Mouse (Mus musculus) erythroid progenitor cell, adult 5-6 weeks (primary cell): ENCODE results near the gene Abcb8. TPM values are rescaled to one million over a fixed set of nuclear protein-coding genes. Genes with fewer than 3 reads are reported as not detected.

Experiments used
- ATAC-seq: replicated peaks from 2 replicates; pipeline ENCODE4 v1.8.0; 2016; ENCODE audit warnings: moderate number of reproducible peaks, mild to moderate bottlenecking, moderate TSS enrichment, inconsistent platforms; ENCODE audit not compliant: poor library complexity, low FRiP score, severe bottlenecking
- total RNA-seq, 2 experiments: library from RNA; stranded (forward) in 1 of 2; stranded (reverse) in 1 of 2; fragments of 150-400 nt in 1 of 2; fragments of 186-747, 209-891 nt in 1 of 2; gene quantifications; 2 replicates each; pipeline versions ENCODE4 v1.2.3 to v1.2.4; 2015 to 2017; ENCODE audit warnings: low replicate concordance in 2 of 2

The Abcb8 gene
- total RNA-seq, 2 experiments from 2014 or later, result 1.7 TPM; not detected in 1

DNA sequence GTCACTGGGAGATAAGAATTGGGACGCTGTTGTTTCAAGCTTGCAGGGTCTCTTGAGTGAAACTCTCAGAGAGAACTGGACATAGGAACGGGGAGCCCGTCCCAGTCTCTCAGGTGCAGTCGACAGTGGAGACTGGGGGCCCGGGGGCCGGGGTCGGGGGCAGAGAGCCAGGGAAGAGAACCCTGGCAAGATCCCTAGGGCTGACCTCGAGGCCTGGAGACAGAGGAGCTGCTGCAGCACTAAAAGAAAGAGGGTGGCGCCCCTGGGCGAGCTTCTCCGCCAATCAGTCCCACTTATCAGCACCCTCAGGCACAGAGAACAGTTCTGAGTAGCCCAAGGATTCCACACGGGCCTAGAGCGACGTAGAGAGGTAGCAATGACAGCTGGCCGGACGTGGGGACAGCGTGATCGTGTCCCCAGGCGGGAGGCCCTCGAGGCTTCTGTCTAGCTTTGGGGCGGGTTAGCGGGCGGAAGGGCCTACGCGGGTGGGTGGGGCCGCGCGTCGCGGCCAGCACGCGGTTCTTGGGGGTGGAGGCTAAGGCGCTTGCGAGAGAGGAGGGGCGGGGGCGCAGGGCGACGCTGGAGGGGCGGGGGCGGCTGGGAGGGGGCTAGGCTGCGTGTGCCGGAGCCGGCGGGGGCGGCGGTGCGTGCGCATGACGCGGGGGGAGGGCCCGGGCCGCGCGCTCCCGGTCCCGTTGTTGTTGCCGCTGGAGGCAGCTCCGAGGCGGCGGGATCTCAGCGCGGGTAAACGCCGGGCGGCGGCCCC, 58.0 kb downstream of the Abcb8 start:
- ATAC-seq, result peak; percentile 70

DNA sequence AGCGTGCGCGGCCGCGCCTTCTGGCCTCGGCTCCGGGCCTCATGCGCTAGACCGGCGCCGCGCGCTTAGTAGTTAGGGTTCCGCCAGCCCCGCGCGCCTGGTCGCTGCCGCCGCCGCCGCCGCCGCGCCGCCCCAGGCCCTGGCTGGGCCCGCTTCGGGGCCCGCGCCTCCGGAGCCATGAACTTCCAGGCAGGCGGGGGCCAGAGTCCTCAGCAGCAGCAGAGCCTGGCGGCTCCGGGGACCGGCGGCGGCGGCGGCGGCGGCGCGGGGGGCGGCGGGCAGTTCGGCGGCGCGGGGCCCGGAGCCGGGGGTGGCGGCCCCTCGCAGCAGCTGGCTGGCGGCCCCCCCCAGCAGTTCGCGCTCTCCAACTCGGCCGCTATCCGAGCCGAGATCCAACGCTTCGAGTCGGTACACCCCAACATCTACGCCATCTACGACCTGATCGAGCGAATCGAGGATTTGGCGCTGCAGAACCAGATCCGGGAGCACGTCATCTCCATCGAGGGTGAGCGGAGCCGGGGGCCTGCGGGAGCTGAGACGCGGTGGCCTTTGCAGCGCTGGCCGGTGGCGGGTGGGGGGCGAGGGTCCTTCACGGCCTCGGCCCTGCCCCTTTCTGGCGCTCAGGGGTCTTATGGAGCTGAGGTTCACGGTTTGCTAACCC, 58.7 kb downstream of the Abcb8 start, which contains the start of gene Agap3:
Gene Agap3, plus strand, starts transcription at position 148 of the 661 bp plus-strand sequence.
- ATAC-seq, result no peak; the same call in 1 of the 2 replicates

GRCm38 (mm10) chr5:24452691-24453233, 59.3 kb downstream of the Abcb8 start:
- peak; percentile 30 for ATAC-seq

GRCm38 (mm10) chr5:24453283-24453984, 60.0 kb downstream of the Abcb8 start:
- no peak for ATAC-seq

- no peak for ATAC-seq
Measured at GRCm38 (mm10) chr5:24453985-24454303, 60.5 kb downstream of the Abcb8 start.

GRCm38 (mm10) chr5:24455076-24455475, 61.6 kb downstream of the Abcb8 start:
- no peak for ATAC-seq

DNA sequence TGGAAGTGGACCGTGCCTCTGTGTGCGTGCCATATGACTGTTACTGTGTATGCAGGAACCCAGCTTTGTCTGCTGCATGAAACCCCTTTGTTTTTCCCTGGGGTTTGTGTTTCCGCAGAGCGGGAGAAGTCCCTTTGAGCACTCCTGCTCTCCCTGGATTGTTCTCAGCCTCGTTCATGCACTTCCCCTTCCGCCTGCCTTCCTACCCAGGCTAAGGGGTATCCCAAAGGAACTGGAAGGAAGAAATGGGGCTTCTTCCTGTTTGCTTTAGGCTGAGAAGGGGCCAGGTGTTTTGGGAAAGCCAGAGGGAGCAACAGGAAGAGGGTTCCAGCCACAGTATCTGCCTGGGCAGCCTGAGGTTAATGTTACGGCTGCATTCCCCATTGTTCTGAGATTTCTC, 62.1 kb downstream of the Abcb8 start:
- ATAC-seq, result no peak

Other genes with a start within 250 kb of the Abcb8 start
- gene Nupl2, start 228.7 kb upstream of the Abcb8 start, total RNA-seq (2015; ENCODE audit: low replicate concordance), result 2.9 and 3.2 TPM in 2 replicates
- 0.38 and 3.5 TPM in 2 replicates for gene Nupl2, start 228.7 kb upstream of the Abcb8 start, total RNA-seq (2017; ENCODE audit: low replicate concordance)
- not detected in 2 replicates for gene Kcnh2, start 42.1 kb upstream of the Abcb8 start, total RNA-seq (2015; ENCODE audit: low replicate concordance)
- gene Kcnh2, start 42.1 kb upstream of the Abcb8 start, total RNA-seq (2017; ENCODE audit: low replicate concordance), result not detected in 2 replicates
- not detected in 2 replicates for gene Nos3, start 28.9 kb upstream of the Abcb8 start, total RNA-seq (2015; ENCODE audit: low replicate concordance)
- not detected in 2 replicates for gene Nos3, start 28.9 kb upstream of the Abcb8 start, total RNA-seq (2017; ENCODE audit: low replicate concordance)
- gene Atg9b, start 1.5 kb upstream of the Abcb8 start, total RNA-seq (2015; ENCODE audit: low replicate concordance), result not detected in 2 replicates
- gene Atg9b, start 1.5 kb upstream of the Abcb8 start, total RNA-seq (2017; ENCODE audit: low replicate concordance), result not detected in 2 replicates
- not detected in 2 replicates for gene Asic3, start 19.7 kb downstream of the Abcb8 start, total RNA-seq (2015; ENCODE audit: low replicate concordance)
- not detected in 2 replicates for gene Asic3, start 19.7 kb downstream of the Abcb8 start, total RNA-seq (2017; ENCODE audit: low replicate concordance)
- gene Cdk5, start 29.9 kb downstream of the Abcb8 start, total RNA-seq (2015; ENCODE audit: low replicate concordance), result 6.3 and 10.8 TPM in 2 replicates
- gene Cdk5, start 29.9 kb downstream of the Abcb8 start, total RNA-seq (2017; ENCODE audit: low replicate concordance), result 1.7 and 3.7 TPM in 2 replicates
- gene Slc4a2, start 30.2 kb downstream of the Abcb8 start, total RNA-seq (2015; ENCODE audit: low replicate concordance), result 16.6 and 44.4 TPM in 2 replicates
- 14.1 and 50.6 TPM in 2 replicates for gene Slc4a2, start 30.2 kb downstream of the Abcb8 start, total RNA-seq (2017; ENCODE audit: low replicate concordance)
- 37.1 and 78.4 TPM in 2 replicates for gene Fastk, start 51.6 kb downstream of the Abcb8 start, total RNA-seq (2015; ENCODE audit: low replicate concordance)
- 15.8 and 32.3 TPM in 2 replicates for gene Fastk, start 51.6 kb downstream of the Abcb8 start, total RNA-seq (2017; ENCODE audit: low replicate concordance)
- gene Tmub1, start 54.2 kb downstream of the Abcb8 start, total RNA-seq (2015; ENCODE audit: low replicate concordance), result 5.4 TPM in 1 of 2 replicates, not detected in the other
- gene Tmub1, start 54.2 kb downstream of the Abcb8 start, total RNA-seq (2017; ENCODE audit: low replicate concordance), result 0.64 and 12.8 TPM in 2 replicates
- gene Agap3, start 58.5 kb downstream of the Abcb8 start, total RNA-seq (2015; ENCODE audit: low replicate concordance), result 9.6 and 10.5 TPM in 2 replicates
- 14.1 and 23.0 TPM in 2 replicates for gene Agap3, start 58.5 kb downstream of the Abcb8 start, total RNA-seq (2017; ENCODE audit: low replicate concordance)
- gene Gbx1, start 133.5 kb downstream of the Abcb8 start, total RNA-seq (2015; ENCODE audit: low replicate concordance), result not detected in 2 replicates
- gene Gbx1, start 133.5 kb downstream of the Abcb8 start, total RNA-seq (2017; ENCODE audit: low replicate concordance), result not detected in 2 replicates
- gene Asb10, start 147.3 kb downstream of the Abcb8 start, total RNA-seq (2015; ENCODE audit: low replicate concordance), result not detected in 2 replicates
- not detected in 2 replicates for gene Asb10, start 147.3 kb downstream of the Abcb8 start, total RNA-seq (2017; ENCODE audit: low replicate concordance)
- not detected in 2 replicates for gene 4931409K22Rik, start 163.1 kb downstream of the Abcb8 start, total RNA-seq (2015; ENCODE audit: low replicate concordance)
- not detected in 2 replicates for gene 4931409K22Rik, start 163.1 kb downstream of the Abcb8 start, total RNA-seq (2017; ENCODE audit: low replicate concordance)
- gene Abcf2, start 183.8 kb downstream of the Abcb8 start, total RNA-seq (2015; ENCODE audit: low replicate concordance), result 14.7 and 18.0 TPM in 2 replicates
- gene Abcf2, start 183.8 kb downstream of the Abcb8 start, total RNA-seq (2017; ENCODE audit: low replicate concordance), result 13.7 and 18.1 TPM in 2 replicates
- gene Chpf2, start 193.1 kb downstream of the Abcb8 start, total RNA-seq (2015; ENCODE audit: low replicate concordance), result 5.9 and 10.5 TPM in 2 replicates
- 5.5 and 11.9 TPM in 2 replicates for gene Chpf2, start 193.1 kb downstream of the Abcb8 start, total RNA-seq (2017; ENCODE audit: low replicate concordance)
- not detected in 2 replicates for gene Smarcd3, start 230.7 kb downstream of the Abcb8 start, total RNA-seq (2015; ENCODE audit: low replicate concordance)
- not detected in 2 replicates for gene Smarcd3, start 230.7 kb downstream of the Abcb8 start, total RNA-seq (2017; ENCODE audit: low replicate concordance)